Mouse (Mus musculus) fibroblast of lung, adult 2 months (primary cell): Measurements from ENCODE around the gene Plau.

Experiments used
- DNase-seq: peaks from one replicate; pipeline ENCODE4 v3.0.0-alpha.2; 2011; ENCODE audit warnings: low read depth

Gene Plau

DNA sequence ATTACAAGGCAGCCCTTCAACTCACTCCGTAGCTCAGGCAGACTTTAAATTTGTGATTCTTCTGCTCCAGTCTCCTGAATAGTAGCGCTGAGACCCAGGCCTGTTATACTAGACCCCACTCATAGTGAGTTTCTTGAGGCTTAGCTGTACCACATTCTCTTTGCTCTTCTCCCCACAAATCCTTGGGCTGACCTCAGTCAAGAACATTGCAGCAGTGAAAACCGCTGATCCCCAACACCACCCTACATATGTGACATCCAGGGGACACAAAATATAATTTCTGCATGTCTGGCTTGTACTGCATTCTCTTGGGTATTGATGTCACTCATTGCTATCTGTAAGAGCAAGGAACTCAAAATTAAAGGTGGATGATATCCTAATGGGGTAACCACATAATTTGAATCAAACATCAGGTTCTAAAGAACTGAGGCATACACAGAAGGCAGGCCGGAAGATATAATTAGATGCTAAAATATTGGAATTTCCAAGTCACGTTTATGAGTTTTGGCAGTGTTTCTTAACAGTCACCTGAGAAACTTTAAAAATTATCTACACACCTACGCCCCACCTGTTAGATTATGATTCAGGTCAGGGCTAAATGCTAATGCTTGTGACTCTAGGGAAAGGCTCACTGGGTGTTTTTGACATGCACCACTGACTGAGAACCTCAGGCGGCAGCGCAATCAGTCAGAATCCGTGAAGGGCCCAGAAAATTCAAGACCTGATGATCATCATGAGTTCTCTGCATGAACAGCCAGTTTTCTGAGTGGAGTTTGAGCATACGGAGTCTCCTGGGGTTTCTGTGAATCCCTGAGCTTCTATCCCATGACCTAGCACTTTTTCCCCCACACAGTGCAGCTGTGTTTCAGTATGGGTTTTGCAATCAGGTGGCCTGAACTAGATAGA lies 8.5 kb downstream of the Plau start:
- DNase-seq: no peak

DNA sequence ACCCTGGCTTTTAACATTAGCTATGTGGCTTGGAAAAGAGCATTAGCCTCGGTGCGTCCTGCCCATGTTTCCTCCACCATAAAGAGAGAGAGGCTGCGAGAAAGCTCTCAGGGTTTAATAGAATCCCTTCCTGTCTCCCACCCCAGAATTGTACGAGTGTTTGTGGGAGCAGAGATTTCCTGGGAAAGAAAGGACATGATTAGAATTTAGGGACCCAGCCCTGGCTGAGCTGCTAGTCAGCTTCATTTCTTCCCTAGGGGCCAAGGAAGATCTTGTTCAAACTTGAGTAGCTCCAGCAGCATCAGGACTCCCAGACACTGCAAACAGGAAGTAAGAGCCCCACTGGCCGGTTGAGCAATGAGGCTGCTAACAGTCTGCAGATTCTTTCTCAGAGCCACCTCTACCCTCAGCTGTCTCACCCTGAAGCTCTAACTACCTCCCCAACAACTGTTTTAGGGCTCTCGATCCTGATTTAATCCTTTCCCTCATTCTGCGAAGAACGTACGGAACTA lies 9.2 kb downstream of the Plau start:
- DNase-seq: no peak

DNA sequence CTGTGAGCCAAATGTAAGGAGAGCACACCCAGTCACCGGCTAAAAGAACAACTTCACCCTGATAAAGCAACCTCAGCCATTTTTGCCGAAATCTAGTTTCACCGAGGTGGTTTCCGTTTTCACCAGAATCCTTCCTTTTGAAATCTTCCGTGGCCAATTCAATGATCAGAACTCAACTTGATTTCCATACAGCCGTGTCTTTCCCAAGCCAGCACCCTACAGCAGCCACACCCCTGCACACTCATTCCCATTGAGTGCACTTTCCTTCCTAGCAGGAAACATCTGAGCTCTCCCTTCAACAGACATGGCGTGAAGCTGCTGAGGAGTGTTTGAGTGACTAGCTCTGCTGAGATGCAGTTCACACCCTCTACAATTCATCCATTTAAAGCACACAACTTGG lies 9.8 kb downstream of the Plau start:
- no peak for DNase-seq

DNA sequence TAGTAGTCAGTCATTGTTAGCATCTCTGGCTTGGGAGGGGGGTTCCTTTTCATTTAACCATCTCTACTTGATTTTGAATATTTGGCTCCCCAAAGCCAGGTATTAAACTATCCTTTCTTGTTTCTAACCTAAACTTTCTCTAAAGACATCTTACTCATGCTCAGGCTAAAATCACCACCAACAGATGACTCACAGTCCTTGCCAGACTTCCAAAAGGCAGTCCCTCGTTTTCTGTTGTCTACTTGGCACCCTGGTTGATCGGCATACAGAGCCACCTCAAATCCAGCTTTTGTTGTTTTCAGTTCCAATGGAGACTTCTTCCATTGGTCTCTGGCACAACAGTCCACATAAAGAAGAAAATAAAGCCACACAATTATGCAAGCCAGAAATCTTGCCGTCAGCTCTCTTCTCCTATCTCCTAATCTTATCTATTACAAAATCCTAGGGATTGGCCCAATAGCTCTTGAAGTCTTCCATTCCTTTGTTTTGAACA lies 11.2 kb downstream of the Plau start:
- DNase-seq: no peak

DNA sequence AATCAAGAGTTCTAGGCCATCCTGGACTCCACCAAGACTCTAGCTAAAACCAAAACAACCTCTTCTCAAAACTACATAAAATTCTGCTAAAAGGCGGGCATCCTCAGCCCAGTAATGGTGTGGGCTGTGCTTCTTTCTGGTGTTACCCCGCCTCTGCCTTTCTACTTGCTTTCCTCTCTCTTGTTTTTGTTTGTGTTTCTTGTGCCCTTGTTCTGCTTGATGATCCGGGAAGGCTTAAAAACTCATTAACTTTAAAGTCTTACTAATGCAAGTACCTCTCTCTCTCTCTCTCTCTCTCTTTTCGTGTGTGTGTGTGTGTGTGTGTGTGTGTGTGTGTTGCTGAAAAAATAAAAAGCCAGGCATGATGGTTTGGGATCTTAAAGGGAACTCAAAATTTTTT lies 13.3 kb downstream of the Plau start:
- DNase-seq: no peak

DNA sequence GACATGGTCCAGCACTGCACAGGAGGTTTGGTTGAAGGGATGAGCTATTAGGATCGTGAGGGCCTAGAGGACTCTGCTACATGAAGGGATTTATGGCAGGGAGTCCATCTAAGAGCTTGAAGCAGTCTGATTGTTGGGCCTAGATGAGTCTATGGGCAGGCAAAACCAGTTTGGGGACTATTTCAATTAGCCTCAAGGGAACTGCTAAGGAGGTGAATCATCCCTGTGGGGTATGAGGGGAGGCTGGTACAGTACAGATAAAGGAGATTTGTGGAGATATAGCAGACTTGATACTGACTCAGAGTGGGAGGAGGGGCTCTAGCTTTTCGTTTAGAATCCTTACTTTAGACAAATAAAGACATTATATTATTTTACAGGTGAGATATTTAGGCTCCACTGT lies 14.0 kb downstream of the Plau start:
- no peak for DNase-seq

DNA sequence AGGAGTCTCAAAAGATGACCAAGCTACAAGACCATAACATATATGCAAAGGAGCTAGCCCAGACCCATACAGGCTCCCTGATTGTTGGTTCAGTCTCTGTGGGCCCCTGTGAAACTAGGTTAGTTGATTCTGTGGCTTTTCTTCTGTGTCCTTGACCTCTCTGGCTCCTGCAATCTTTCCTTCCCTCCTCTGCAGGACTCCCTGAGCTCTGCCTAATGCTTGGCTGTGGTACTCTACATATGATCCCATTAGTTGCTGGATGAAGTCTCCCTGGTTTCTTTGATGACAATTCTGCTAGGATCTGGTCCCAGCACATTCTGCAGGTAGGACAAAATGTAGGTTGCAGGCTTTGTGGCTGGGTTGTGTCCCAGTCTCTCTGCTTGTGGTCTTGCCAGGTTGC lies 15.3 kb downstream of the Plau start:
- no peak for DNase-seq

DNA sequence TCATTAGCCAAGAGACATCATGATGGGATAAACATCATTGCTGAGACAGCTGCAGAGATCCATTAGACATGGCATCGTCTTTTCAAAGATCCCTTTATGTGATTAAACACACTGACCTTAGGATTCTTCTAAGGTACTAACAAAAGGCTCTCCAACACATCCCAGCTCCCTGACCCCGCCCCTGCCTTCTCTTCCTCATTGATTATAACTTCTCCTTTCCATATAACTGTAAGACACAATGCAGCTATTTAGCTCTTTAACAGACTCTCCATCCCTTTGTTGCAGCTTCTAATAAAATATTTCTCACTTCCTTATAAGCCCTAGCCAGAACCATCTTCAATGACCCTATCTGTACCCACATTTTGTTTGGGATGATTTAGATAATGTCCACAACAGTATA lies 24.7 kb downstream of the Plau start:
- DNase-seq: no peak

DNA sequence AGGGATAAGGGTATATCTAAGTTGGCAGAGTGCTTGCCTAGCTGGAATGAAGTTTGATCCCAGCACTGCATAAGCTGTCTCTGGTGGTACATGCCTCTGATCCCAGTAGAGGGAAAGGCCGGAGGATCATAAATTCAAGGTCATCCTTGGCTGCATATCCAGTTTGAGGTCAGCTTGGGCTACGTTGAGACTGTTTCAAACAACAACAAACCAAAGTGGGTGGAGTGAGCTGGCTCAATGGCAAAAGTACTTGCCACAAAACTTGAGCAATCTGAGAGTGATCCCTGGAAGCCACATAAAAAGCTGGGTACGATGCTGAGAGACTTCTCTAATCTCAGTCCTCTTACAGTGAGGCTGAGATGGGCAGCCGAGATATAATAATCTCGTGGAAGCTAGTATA lies 25.1 kb downstream of the Plau start:
- DNase-seq: no peak

DNA sequence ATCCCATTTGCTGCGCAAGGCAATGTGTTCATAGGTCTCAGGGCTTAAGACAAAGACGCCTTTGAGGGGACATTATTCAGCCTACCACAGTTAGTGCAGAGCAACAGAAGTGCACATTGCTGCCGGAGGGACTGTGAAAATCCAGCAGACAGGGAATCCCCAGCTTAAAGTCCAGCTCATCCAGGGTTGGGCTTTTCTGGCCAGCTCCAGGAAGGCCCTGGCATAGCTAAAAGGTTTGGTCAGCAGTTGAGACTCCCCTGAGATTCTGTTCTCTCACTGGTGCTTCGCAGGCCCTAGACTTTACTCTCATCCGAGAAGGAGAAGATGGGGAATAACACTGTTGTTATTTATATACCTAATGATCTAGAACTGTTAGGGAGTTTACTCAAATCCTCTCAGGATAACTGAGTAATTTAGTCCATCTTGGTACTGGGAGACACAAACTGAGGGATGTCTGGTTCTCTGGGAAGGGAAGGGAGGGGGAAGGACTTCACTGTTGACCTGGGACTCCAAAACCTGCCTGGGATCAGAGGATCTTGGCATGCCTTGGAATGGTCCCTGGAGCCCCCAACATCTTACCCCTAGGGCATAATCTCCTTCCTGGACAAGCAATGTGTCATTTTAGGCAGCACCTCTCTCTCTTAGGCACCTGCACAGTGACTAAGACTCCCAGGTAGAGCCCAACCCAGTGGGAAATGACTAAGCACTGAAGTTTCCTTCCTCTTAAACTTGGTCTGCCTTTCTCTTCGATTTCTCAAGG lies 27.0 kb downstream of the Plau start:
- DNase-seq: no peak

DNA sequence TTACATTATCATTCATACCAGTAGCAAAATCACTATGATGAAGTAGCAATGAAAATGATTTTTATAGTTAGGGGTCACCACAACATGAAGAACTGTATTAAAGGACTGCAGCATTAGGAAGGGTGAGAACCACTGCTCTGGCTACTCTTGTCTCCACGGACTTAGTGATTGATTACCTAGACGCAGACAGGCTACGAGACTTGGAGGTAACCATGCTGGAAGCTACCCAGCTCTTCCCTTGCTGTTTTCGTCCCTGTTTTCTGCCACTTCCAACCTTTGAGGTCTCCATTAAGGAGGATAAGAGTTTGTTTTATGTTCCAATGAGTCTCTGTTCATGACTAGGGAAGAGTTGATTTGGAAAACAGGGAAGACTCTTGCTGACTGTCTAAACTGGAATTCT lies 27.7 kb downstream of the Plau start:
- no peak for DNase-seq

DNA sequence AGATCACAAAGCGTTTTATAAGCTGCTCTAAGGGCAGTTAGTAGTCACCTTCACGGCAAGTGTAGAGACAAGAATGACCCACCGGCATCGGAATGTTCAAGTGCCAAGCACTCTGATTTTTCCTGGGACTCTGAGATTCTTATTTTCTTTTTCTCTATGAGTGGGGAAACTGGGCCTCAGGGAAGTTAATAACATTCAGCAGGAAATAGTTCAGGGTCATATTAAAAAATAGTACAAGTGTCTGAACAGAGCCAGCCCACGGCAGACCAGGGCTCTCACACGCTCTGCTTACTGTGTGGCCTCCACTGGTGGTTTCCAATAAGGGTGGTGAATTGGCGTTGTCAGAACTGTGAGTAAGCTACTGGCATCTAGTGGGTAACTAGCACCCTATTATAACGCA lies 29.1 kb downstream of the Plau start:
- no peak for DNase-seq

DNA sequence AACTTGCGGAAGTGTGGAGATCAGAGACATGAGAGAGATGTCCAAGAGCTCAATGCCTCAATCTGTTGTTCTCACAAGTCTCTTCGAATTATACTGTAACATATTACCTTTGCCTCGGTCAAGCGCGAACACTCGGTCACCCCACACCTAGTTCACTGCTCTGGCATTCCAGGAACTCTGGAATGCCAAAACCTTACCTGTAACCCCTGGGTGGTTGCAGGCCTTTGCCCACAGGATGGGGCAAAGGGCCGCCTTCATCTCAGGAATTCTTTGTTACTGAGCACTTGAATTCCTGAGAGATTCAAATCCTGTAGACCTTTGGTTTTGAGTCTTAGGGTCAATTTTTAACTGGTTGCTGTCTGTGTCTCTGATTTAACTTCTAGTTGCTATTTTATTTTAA lies 29.9 kb downstream of the Plau start:
- no peak for DNase-seq

DNA sequence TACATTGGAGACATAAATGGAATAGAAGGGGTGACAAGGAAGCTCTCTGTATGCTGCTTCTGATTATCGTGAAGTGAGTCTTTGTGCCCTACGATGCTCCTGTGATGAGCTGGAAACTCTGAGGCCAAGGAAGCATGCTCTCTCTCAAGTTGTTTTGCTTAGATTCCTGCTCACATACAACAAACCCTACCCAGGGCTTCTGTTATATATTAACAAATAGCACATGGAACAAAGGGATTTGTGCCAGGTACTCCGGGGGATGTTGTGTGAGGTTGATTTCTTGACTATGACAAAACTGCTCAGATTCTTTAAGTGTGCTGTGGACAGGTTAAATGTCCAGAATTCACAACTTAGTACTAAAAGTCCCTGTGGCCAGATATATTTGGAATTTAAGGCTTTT lies 33.6 kb downstream of the Plau start:
- DNase-seq: no peak

DNA sequence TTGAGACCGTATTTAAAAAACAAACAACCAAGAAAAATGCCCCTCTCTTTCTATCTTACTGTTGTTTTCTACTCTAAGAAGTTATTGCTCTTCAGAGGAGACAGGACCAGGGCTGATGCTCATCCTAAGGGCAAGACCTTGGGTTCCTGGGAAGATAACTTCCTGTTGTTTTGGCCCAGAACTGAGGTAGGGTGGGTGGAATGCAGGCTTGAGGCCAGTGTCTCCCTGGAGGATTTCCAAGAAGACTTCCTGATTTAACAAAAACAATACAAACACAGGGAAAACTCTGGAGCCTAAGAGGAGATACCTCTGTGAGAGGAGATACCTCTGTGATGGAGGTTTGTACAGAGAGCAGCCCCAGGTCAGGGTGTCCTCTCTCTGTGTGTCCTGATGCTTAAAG lies 35.0 kb downstream of the Plau start:
- DNase-seq: no peak

DNA sequence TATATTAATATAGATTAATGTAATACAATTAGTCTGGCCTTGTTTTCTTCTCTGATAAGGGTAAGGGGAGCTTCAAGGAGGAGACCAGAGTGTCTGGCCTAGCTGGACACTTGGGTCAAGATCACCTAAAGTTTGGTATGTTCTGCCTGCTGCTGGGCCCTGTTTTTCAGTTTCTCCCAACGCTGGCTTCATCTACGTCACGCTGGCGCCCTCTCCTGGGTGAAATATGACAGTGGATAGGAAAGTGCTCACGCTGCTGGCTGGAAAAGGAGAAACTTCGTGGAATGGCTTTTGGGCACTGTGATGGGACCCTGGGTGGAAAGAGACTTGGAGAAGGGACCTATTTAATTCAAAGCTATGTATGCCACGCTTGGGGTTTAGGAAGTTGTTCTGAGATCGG lies 36.8 kb downstream of the Plau start:
- DNase-seq: peak; percentile 54

DNA sequence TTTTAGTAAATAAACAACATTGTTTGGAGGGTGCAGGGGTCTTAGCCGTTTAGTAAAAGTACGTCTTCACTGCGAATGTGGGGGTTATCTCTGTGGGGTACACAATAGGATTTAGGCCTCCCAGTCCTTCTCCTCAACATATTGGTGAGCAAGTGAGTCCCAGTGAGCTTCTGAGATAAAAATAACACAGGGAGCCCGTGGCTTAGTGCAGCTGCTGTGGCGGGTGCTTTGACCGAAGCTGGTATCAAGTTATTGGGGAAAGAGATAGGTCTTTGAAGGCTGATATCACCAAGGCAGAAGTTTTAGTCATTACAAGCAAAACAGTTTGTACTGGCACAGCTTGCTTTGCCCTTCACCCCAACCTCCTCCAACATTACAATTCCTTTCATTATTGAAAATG lies 37.5 kb downstream of the Plau start:
- no peak for DNase-seq

DNA sequence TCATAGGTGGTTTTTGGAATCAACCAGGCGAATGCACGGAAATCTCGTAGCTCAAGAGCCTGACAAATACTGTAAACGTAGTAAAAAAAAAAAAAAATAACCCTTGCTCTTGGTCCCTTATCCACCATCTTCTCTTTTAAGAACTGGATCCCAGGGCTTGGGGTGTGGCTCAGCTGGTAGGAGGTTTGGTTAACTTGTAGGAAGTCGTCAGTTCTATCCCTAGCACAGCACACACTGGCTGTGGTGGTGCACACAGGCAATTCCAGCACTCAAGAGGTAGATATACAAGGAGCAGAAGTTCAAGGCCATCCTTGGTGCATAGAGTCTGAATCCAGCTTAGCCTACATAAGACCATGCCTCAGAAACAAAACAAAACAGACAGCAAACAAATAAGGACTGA lies 48.2 kb downstream of the Plau start:
- no peak for DNase-seq

DNA sequence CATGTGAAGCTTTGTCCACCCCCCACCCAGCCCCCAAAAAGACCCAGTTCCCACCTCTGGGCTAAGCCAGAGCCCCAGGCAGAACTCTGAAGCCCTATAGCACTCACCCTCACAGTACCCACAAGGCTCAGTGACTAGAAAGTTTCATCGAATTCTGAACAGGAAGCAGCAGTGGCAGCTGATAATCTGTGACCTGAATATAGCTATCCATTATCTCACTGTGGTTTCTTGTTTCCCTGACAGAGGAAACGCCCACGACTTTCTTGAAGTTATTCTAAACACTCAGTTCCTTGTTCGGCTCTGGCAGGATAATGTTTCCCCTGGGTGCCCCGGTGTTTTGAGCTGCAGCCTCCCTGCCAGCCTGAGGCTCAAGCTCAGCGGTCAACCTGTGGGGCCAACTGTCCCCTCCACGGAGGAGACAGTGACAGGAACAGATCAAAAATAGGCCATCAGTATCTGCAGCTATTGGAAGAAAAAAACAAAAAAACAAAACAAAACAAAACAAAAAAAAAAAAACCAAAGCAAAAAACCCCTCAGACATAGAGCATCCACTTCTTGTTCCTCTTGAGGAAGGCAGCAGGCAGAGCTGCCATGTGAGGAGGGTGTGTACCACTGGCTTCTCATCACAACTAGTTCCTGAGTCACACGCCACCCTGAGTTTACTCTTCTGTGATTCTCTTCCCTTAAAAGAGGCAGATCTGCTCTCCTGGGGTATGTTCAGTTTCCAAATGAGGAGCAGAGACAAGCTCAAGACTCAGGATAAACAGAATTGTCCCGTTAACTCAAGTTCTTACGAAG lies 48.8 kb downstream of the Plau start:
- no peak for DNase-seq

DNA sequence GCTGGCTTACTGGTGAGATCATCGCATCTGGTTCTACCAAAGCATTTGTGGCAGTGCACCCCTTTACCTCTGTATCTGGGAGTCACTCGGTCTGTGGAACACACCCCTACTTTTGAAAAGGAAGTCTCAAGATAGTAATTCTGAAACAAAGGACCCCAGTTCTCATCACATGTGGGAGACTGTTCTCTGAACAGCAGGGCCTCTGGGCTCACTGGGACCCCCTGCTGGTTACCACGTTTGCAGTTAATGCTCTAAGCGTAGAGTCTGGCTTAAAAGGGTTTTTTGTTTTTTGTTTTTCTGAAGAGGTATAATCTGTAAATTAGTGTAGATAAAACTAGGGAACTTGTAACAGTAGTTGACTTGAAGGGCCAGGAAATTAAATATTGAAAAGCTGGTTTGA lies 49.8 kb downstream of the Plau start:
- no peak for DNase-seq

DNA sequence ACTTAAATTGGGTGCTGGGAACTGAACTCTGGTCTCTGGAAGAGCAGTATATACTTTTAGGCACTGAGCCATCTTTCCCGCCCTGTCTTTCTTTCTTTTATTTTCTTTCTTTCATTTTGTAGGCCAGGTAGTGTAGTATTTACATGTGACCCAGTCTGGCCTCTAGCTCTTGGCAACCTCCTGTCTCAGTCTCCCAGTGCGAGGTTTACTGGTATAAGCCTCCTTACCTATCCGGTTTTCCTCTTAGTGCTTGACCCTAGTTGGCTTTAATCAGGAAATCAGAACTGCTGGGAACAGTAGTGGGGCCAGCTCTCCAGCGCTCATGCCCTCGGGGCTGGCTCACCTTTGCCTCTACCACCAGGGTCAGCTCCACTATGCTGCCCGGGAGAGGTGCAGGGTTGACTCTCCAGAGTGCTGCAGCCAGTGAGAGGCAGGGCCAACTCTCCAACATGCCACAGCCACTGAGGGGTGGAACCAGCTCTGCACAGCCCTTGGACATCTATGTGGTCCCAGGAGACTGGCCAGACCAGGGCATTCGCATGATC lies 51.2 kb downstream of the Plau start:
- no peak for DNase-seq

DNA sequence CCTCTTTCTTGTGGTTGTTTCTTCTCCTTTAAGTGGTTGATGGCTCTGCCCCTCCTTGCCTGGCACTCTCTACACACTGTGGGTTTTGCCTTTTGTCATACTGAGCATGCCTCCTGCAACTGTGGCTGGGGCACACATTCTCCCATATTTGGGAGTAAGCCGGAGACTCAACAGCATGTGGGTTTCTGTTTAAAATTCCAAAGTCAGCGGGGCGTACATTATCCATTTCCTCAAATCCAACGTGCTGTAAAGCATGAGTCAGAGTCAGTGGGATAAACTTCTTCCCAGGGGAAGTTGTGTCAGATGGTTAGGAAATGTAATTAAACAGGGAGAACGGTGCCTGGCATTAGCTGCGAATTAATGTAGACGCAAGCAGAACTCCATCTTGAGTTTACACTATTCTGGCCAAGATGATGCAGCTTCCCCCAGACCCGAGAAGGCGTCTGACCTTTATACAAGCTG lies 55.5 kb downstream of the Plau start:
- DNase-seq: peak; percentile 77
